Mouse (Mus musculus) CH12.LX (cell line): ENCODE measurements around the gene Alg2.

Experiments
- CHD2 ChIP-seq: IDR thresholded peaks from 2 replicates; pipeline ENCODE4 v1.6.1; 2011; ENCODE audit warnings: low read length, improper control_type of control experiment
- CTCF ChIP-seq, 2 experiments: IDR thresholded peaks in 1 of 2; conservative IDR thresholded peaks in 1 of 2; 2 replicates each; pipeline ENCODE4 v1.5.1; 2011 to 2012; ENCODE audit warnings: low read depth in 2 of 2, low read length in 2 of 2, improper control_type of control experiment in 1 of 2, inconsistent platforms in 1 of 2, mild to moderate bottlenecking in 1 of 2, moderate library complexity in 1 of 2
- JUND ChIP-seq: conservative IDR thresholded peaks from 2 replicates; pipeline ENCODE4 v1.6.1; 2011; ENCODE audit warnings: low read depth, low read length, improper control_type of control experiment
- MAZ ChIP-seq: IDR thresholded peaks from 2 replicates; pipeline ENCODE4 v1.6.1; 2012; ENCODE audit warnings: low read depth, mild to moderate bottlenecking, inconsistent platforms, low read length, improper control_type of control experiment, moderate library complexity
- POLR2A ChIP-seq: IDR thresholded peaks from 2 replicates; pipeline ENCODE4 v1.6.1; 2011; ENCODE audit warnings: low read depth, mild to moderate bottlenecking, improper control_type of control experiment, low read length
- TCF12 ChIP-seq: IDR thresholded peaks from 2 replicates; pipeline ENCODE4 v1.6.1; 2014; ENCODE audit warnings: low read depth, mild to moderate bottlenecking, inconsistent platforms, low read length, improper control_type of control experiment
- ZC3H11A ChIP-seq: IDR thresholded peaks from 2 replicates; pipeline ENCODE4 v1.6.1; 2012; ENCODE audit warnings: low read depth, mild to moderate bottlenecking, inconsistent platforms, low read length, improper control_type of control experiment

GRCm38 (mm10) chr4:47477539-47477938 lies 3.4 kb upstream of the Alg2 start:
- TF ChIP-seq JUND (no peak), POLR2A (no peak), MAZ (no peak), CHD2 (no peak), TCF12 (no peak), ZC3H11A (no peak), CTCF (conservative IDR thresholded peaks at IDR 0.05 in 1 of 2, IDR thresholded peaks at IDR 0.05 in 1 of 2; ENCODE audit: low read depth in 2 of 2, low read length in 2 of 2) (no peak)
